Mouse (Mus musculus) adrenal gland, adult 8-10 months (tissue): Measurements from ENCODE around the gene Nol9. TPM values are rescaled to one million over a fixed set of nuclear protein-coding genes. Genes with fewer than 3 reads are reported as not detected.
A peak's percentile ranks its signal among the peaks of the same experiment; 100 is the strongest.
"Not testable (repeated sequence)": the region's sequence is repeated elsewhere in the genome, so short reads cannot be mapped to it uniquely, and the experiment has no call there.

Experiments used
- DNase-seq: peaks from one replicate; pipeline ENCODE4 v3.0.0; 2022
- total RNA-seq, 4 experiments: library from RNA; stranded (reverse); gene quantifications; 2 replicates each; pipeline ENCODE4 v1.2.4; 2022

Gene Nol9
- total RNA-seq, 4 experiments from 2014 or later: 21.3 to 29.6 (median 25.8) TPM

DNA sequence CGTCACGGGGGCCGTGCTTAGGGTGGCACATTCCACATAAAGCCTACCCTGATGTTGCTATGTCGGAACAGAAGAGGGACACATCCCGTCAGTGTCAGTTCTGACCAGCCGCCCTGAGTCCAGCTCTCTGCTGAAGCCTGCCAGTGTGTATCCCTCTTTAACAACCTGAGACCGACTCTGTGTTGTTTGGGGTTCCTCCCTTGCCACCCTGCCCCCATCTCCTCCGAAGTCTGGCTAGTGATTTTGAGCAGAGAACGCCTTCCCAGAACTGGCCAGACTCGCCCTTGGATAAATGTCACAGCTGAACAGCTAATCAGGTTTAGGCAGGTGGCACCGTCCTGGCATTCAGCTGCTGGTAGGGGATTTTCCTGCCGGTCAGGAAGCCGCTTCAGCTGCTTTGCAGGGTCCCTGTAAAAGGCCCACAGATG lies 28.4 kb upstream of the Nol9 start:
- DNase-seq: no peak

DNA sequence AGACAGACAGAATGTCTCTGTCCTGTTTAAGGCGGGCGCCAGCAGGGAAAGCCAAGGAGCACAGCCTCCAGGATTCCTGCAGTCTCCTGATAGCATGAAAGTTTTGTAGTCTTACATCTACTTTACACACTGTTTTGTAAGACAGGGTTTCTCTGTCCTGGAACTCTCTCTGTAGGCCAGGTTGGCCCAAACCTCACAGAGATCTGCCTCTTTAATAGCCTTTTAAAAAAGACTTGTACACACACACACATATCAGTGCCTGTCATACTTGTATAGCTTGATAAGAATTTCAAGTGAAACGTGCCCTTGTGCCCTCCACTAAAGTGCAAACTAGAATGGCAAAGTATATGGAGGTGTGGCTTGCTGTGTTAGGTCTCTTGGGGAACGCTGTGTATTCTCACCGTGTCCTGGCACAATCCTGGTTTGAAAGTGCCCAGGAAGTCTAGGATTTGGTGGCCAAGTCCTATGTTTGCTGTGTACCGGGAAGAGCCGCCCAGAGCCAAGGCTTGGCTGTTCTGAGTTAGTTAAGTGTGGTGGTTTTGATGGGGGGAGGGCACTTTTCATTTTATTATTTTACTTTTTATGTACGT lies 27.9 kb upstream of the Nol9 start:
- no peak for DNase-seq

DNA sequence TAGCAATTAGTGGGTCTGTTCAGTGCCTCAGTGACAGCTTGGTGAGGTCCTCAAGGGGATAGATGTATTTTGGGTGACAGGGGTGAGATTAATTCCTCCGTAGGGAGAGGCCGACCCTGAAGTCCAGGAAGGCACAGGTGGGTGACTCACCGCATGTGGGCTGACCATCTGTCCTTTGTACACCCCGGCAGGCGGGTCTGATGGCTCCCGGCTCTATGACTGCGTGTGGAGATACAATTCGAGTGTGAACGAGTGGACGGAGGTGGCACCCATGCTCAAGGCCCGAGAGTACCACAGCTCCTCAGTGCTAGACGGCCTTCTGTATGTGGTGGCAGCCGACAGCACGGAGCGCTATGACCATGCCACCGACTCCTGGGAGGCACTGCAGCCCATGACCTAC lies 27.0 kb upstream of the Nol9 start:
- DNase-seq: no peak

DNA sequence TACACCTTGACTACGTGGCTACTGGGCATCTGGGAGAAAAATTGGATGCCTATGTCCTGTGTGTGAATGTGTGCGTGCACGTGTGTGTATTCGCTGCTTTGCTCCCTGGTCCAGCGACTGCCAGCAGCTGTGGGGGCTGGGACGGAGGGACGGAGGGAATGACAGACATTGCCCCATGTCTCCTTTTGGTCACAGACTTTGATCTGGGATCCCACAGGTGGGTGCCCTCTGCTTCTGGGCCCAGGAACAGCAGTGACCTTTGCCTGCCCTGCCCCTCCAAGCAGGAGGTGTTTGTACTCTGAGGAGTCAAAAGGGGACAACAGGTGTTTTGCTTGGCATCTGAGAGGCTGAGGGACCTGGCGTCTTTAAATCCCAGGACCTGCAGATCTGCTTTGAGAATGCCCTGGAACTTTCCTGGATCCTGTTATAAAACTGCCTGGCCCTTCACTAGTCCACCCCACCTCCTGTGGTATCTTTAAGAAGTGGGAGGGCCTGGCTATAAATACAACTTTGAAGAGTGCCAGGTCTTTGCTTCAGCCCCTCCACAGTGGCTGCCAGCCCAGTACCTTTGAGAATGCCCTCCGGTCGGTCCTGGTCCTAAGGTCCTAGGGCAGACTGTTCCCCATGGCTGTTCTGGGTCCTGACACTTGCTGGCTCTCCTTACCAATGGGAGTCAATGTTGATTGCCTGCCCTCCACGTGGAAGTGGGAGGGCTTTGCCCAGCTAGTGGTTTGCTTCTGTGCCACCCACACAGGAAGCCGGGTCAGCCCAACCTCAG lies 25.9 kb upstream of the Nol9 start:
- no peak for DNase-seq

DNA sequence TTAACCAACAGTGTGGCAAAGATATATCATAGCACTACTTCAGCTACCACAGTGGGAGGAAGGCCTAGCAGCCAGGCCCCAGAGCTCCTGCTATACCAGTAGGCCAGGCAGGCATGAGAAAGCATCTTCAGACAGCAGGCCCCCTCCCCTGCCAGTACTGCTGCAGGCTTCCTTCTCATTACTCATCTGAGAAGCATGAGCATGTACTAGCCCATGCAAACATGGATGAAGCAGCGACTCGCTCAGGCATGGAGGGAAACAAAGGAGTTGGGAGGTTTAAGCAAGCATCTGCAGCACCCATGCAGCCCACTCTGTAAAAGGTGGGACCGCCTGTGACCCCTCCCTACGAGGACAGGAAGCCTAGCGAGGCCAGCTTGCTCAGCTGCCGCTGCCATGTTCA lies 20.0 kb upstream of the Nol9 start:
- DNase-seq: no peak

DNA sequence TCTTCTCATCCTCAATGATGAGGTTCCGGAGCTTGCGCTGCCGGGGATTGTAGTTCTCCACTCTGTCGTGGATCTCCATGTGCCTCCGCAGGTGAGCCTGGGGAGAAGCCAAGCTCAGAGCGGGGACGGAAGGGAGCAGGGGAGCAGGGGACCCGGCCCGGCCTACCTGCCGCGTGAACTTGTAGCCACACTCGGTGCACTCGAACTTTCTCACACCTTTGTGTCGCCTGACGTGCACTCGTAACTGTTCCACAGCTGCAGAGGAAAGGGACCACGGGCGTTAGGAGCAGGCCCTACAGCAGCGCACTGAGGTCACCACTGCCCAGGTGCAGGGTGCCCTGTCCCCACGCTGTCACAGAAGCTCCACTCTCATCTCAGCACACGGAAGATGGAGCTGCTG lies 19.1 kb upstream of the Nol9 start:
- DNase-seq: no peak

DNA sequence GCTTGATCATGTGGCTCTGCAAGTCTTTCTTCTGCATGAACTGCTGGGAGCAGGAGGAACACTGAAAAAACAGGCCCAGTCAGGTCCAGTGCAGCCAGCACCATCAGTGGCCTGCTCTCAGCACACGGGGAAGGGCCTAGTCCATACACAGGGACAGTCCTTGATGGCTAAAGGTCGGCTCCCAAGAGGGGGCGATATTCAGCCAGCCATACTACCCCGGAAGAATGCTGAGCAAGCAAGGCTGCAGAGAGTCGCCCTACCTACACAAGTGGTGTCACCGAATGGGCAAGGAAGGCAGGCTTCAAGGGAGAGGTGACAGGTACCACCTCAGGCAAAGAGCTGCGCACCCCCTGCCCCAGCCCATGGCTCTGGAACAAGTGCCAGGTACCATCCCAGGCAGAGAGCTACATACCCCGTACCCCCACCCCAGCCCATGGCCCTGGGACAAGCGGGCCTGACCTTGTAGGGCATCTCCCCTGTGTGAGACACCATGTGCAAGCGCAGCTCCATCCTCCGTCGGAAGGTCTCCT lies 17.5 kb upstream of the Nol9 start:
- no peak for DNase-seq

DNA sequence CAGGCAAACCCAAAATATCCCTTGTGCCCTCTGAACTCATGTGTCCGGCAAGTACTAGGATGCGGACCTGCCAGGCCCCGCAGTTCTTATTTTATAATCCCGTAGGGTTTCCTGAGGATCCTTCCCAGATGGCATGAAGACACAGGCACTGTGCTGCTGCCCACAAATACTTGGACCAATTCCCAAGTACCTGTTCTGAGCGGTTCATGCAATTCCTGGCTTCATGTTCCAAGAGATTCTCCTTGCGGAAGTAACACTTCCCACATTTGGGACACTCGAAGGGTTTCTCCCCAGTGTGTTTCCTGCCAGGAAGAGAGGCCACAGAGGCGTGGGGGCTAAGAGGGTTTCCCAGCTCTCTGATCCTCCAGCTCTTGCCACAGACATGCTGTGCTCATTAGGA lies 16.6 kb upstream of the Nol9 start:
- no peak for DNase-seq

DNA sequence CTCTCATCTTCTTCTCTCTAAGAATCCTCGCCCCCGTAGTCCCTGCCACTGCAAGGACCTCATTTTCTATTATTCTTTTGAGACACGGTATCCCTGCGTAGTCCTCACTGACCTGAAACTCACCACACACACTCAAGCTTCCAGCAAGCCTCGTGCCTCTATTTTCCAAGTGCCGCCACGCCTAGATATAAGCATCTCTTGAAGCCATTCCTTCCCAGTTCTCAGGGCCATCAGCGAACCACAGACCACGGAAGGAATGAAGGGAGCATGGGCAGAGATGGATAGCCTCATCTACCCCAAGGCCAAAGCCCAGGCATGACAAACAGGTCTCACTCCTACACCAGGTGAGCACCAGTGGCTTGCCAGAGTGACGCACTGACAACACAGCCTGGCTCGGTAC lies 14.6 kb upstream of the Nol9 start:
- no peak for DNase-seq

DNA sequence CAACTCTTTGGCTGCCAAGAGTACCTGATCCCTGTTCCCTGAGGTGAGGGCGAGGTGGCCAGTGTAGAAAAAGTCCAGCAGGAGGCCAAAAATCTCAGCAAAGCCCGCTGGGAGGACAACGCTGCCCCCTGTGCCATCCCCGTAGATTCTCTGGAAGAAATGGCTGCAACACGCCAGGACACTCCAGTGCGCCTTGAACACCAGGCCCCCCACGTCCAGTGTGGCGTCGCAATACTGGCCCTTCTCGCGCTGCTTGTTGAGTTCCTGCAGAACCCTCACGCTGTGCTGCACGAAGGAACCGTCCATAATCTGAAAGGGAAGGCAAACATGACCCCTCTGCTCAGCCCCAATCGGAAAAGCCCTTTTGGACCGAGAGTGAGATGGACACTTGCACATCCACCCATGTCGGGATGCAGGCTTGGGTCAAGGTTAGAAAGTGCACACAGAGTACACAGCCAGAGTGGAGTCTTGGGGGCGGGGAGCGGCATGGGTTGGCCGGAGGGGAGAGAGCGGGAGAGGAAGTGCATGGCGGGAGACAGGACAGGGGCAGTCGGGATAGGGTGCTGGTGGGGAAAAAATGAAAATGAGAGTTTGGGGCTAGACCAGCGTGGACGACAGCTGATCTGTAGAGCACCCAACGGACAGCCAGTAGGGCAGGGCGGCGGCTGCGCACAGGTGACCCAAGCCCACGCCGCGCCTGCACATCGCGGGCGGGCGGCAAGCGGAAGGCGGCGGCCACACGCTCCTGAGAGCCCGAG lies 12.2 kb upstream of the Nol9 start:
- no peak for DNase-seq

DNA sequence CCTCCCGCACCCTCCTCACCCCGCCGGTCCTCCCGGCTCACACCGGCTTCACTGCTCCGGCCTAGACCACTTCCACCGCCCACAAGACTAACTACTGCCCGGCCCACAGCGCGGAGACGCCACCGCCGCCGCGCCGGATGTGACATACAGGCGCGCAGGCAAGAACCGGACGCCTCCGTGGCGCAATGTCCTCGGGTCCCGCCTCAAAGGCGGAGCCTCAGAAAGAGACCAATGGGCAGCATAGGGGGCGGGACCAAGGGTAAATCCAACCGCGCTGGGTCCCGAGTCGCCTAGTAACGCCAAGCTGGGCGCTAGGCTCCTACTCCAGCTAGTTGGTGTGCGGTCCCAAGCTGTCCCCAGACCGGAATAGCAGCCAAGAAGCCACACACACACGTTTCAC lies 11.6 kb upstream of the Nol9 start, which contains the start of gene Zbtb48:
Gene Zbtb48, minus strand, starts transcription at position 148 of the 400 bp plus-strand sequence.
- peak; percentile 97 for DNase-seq

DNA sequence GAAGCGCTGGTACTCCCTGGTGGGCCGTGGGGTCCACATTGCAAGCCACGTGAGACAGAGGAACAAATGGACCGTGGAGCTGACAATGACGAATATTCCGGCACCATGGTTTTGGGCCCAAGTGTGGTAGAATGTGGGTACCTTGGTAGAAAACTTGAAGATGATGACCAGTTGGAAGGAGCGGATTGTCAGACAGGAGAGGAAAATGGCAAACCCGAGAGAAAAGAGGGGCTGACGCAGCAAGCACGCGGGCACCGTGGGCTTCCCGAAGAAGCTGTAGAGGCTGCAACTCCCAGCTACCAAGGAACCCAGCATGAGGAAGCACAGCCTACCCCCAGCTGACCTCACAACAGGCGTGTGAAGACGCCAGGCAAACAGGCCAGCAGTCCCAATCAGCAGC lies 10.7 kb upstream of the Nol9 start:
- no peak for DNase-seq

DNA sequence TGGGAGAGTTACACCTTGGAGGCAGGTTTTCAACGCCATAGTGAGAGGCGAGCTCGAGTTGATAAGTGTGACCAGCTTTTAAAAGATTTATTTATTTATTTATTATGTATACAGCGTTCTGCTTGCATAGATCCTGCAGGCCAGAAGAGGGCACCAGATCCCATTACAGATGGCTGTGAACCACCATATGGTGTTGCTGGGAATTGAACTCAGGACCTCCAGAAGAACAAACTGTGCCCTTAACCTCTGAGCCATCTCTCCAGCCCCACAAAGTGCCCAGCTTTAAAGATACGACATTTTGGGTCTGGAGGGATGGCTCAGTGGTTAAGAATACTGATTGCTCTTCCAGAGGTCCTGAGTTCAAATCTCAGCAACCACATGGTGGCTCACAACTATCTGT lies 10.0 kb upstream of the Nol9 start:
- DNase-seq: no peak

DNA sequence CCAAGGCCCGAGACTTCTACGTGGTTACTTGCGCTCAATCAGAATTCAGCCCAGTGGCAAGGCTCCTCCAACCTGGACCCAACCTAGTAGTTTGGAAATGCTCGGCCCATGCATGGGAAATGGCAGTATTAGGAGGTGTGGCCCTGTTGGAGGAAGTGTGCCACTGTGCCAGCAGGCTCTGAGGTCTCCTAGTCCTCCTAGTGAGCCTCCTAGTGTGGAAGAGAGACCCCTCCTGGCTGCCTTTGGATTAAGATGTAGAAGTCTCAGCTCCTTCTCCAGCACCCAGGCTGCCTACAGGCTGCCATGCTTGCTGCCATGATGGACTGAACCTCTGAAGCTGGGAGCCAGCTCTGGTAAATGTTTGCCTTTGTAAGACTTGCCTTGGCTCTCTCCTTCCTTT lies 9.1 kb upstream of the Nol9 start:
- no peak for DNase-seq

DNA sequence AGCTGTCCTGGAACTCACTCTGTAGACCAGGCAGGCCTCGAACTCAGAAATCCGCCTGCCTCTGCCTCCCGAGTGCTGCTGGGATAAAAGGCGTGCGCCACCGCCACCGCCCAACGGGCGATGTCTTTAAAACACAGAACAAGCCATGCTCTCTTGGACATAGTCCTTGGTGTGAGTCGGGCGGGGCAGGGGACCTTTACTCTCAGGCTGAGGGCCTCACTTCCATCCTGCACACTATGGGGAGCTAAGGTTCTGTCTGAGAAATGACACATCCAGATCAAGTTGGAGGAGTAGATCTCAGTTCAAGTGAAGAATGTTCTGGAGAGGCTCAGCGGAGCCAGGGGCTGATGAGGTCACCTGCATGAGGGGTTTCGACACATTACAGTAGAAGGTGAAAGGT lies 6.2 kb upstream of the Nol9 start:
- DNase-seq: no peak

DNA sequence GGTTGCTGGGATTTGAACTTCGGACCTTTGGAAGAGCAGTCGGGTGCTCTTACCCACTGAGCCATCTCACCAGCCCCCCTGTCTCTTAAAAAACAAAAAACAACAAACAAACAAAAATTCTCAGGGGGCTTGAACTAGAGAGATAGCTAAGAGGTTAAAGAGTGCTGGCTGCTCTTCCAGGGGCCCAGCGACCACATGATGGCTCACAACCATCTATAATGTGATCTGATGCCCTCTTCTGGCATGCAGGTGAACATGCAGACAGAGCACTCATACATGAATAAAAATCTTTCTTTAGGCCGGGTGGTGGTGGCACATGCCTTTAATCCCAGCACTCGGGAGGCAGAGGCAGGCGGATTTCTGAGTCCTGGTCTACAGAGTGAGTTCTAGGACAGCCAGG lies 2.7 kb upstream of the Nol9 start:
- not testable (repeated sequence) for DNase-seq

DNA sequence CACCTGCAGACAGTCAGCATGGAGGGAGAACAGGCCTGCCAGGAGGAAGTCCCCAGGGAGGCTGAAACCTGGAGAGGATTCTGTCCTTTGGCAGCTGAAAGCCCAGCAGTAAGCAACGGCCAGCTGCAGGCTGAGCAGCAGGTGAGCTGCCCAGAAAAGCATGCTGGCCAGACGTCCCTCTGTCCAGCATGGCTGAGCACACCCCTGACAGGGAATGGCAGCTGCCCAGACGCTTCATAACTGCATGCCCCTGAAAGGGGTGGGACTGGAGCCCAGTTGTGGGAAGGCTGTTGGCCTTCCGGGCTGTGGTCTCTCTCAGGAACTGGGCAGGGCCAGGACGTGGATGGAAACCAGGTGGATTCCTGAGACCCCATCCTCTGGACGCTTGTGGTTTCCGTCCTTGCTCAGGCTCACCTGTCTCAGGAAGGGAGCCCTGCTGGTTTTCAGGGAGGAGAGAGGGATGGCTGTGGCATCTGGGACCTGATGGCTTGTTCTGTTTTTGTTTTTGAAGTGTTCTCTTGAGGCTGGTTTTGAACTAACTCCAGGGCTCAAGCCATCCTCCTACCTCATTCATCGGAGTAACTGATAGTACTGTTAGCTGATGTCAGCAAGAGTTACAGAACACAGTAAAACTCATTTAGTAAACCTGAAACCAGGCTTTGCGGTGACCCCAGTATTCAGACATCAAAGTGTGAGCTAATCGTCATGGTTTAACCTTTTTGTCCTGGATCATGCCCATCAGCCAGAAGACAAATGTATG lies 716 bp upstream of the Nol9 start, which contains the start of gene Tas1r1:
Gene Tas1r1, minus strand, starts transcription at position 344 of the 760 bp plus-strand sequence.
- no peak for DNase-seq

DNA sequence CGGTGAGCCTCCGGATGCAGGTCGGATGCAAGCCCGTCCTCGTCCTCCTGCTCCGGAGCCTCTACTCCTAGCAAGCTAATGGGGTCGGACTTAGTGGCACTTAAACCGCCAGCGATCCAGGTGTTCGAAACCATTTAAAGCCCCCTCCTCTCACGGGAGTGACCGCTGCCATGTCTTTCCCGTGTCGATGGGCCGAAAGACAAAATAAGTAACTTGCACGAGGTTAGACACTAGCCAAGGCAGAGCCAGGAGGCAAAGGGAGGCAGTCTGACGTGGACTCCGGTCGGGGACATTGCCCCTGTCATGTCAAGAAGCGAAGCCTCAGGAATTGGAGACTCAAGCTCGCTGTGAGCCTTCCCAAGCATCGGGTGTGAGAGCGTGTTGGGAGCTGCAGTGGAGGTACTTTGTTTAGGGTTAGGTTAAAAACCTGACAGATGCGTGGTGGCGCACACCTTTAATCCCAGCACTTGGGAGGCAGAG lies 750 bp downstream of the Nol9 start:
- no peak for DNase-seq

DNA sequence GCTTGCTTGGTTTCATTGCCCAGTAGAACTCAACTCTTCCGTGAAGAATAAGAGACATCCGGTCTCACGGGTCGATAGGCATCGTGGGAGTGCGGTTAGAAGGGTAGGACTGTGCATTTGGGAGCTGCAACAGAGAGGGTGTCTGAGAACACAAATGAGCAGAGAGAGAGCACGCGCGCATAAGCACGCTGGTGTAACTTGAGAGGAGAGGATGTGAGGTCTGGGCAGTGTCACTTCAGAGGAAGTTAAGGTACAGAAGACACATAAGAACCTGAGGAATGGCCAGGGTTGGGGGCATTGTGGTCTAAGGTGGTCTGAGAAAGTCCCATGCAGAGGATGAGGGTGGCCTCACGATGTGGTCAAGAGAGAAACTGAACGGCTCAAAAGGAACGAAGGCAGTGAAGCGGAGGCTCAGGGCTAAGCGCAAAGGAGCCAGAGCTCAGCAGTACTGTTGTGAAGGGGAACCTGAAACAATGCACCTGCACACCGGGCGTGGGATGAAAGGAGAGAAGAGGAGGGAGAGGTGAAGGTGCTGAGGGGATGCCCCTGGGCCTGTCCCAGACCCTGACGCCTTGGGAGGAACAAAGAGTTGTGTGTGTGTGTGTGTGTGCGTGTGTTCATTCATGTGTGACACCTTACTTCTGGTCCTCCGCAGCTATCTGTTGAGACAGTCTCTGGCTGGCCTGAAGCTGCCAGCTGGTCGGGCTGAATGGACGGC lies 3.0 kb downstream of the Nol9 start:
- no peak for DNase-seq

DNA sequence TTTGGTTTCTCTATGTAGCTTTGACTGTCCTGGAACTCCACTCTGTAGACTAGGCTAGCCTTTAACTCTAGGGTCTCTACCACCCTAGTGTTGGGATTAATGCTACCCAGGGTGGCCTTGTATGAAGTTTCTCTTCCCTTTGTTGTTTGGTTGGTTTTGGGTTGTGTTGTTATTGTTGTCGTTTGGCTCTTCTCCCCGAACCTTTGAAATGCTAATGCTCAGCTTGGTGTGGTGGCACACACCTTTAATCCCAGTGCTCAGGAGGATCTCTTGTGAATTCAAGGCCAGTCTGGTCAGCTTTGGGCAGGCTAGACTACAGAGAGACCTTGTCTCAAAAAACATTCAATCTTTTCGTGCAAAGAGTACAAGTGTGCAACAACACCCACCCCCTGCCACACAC lies 4.0 kb downstream of the Nol9 start:
- no peak for DNase-seq

DNA sequence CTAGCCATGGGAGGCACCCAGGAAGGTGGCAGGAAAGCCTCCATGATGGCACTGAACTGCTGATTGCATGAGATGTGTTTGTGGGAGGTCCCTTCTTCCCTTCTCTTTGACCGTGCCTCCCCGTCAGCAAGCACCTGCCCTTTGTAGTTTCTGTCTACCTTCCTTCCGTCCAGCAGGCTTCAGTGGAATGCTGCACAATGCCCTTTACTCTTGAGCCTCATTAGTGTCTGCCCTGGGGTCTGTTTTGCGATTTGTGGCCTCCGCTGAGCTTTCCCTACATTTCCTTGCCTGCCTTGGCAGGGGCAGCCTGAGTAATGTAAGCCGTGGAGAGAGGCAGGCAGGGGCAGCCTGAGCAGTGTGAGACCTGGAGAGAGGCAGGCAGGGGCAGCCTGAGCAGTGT lies 5.5 kb downstream of the Nol9 start:
- DNase-seq: no peak
